Mouse (Mus musculus) liver, embryonic 12.5 days (tissue): ENCODE results near the gene Pheta2. TPM values are rescaled to one million over a fixed set of nuclear protein-coding genes. Genes with fewer than 3 reads are reported as not detected.

Experiments used
- ATAC-seq: fragments of 200-750 bp; cut with Nextera tagmentation; 2 replicates; pipeline ENCODE4 v1.8.0; 2017; ENCODE audit warnings: moderate number of reproducible peaks, mild to moderate bottlenecking, moderate library complexity
- H3K27ac ChIP-seq: fragments of 300-500 bp; sonication (generic); 2 replicates; pipeline ENCODE4 v1.5.1; 2016; ENCODE audit warnings: mild to moderate bottlenecking
- H3K27me3 ChIP-seq: fragments of 300-500 bp; sonication (generic); replicated peaks from 2 replicates; pipeline ENCODE4 v1.6.1; 2016; ENCODE audit warnings: mild to moderate bottlenecking, moderate library complexity
- H3K36me3 ChIP-seq: fragments of 300-500 bp; sonication (generic); 2 replicates; pipeline ENCODE4 v1.6.1; 2016; ENCODE audit warnings: mild to moderate bottlenecking, moderate library complexity
- H3K4me1 ChIP-seq: fragments of 300-500 bp; sonication (generic); 2 replicates; pipeline ENCODE4 v1.6.1; 2016
- H3K4me2 ChIP-seq: fragments of 300-500 bp; sonication (generic); 2 replicates; pipeline ENCODE4 v1.6.1; 2016; ENCODE audit warnings: mild to moderate bottlenecking, moderate library complexity
- H3K4me3 ChIP-seq: fragments of 300-500 bp; sonication (generic); 2 replicates; pipeline ENCODE4 v1.5.1; 2016; ENCODE audit warnings: mild to moderate bottlenecking, moderate library complexity
- H3K9ac ChIP-seq: fragments of 300-500 bp; sonication (generic); 2 replicates; pipeline ENCODE4 v1.6.1; 2016; ENCODE audit warnings: mild to moderate bottlenecking, moderate library complexity
- H3K9me3 ChIP-seq: fragments of 300-500 bp; sonication (generic); replicated peaks from 2 replicates; pipeline ENCODE4 v1.6.1; 2016; ENCODE audit warnings: mild to moderate bottlenecking, moderate library complexity
- WGBS: fragments of 180-500 bp; shearing (Covaris S2); methylation state at CpG from one replicate; pipeline ENCODE4 v1.1.7; 2016; ENCODE audit not compliant: insufficient replicate concordance; 5-methylcytosine and 5-hydroxymethylcytosine counted together
- polyA plus RNA-seq: library from polyadenylated mRNA; unstranded; fragments of >200 nt; fragmentation: Nextera tagmentation; extraction: Ambion mirVana; gene quantifications from 2 replicates; pipeline ENCODE4 v1.2.1, GENCODE M21; 2016

The Pheta2 gene
- polyA plus RNA-seq, 1 experiment from 2014 or later = 39.1 TPM

DNA sequence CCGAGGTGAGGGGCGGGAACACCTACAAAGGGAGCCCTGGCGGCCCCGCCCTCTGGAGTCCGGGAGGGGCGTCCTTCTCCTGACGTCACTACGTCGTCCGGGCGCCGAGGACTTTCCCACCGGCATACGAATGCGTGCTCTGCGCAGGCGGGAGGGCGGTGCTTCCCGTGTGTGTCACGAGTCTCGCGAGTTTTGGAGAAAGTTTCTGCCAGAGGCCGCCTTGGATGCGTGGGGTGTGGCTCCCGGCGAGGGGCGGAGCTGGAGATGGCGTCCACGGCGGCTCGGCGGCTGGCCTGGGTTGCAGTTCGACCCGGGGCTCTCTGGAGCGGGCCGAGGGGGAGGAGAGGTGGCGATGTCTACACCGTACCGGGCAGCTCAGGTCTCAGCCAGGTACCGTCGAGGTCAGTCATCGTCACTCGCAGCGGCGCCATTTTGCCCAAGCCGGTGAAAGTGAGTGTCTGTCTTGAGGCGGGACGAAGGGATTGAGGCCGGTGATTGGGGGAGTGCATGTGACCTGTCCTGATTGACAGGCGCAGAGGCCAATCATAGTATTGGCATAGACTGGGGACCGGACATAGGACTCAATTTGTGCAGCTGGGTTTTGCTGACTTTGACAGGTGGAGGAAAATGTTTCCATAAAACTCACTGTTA is 7.2 kb downstream of the Pheta2 start:
- peak overlapping the region; percentile 76 for H3K9ac ChIP-seq

DNA sequence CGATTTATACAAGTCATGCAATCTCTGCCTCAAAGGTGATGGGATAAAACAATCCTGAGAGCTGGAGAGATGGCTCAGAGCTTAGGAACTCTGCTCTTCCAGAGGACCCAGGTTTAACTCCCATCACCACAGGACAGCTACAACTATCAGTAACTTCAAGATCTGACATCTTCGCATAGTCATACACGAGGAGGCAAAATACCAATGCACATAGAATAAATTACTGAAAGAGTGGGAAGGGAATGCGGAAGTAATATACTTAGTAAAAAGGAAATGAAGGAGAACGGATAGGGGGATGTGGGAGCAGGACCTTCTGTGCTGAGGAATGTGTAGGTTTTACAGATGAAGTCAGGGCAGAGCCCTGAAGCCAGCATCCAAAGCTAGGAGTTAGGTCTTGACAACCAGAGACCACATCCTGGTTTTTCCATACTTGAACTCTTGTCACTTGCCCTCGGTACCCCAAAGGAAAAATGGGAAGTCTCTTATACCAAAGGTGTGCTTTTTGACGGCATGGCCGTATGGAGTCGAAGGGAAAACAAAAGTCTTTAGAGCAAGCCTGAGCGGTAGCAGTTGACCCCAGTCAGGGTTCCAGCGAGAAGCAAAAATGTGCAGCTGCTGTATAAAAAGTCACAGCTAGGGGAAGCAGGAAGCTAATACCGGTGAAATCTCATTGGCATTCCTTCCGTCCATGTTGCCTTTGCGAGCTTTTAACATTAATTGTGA is 8.0 kb downstream of the Pheta2 start:
- 32% methylated on average over 14 of the region's 14 CpGs for WGBS
- peak overlapping the region; percentile 78 for H3K4me3 ChIP-seq
- H3K27me3 ChIP-seq = no peaks in the 10 kb centered on the region
- peak overlapping the region; percentile 94 for H3K4me2 ChIP-seq
- peak overlapping the region; percentile 76 for H3K9ac ChIP-seq
- H3K36me3 ChIP-seq = peaks cover 67% of the 10 kb centered on the region
- peaks cover 85% of the 10 kb centered on the region for H3K4me1 ChIP-seq
- no peak for ATAC-seq
- no peaks in the 10 kb centered on the region for H3K9me3 ChIP-seq
- H3K27ac ChIP-seq = peak overlapping the region; percentile 91

More for the DNA sequence above, 7.2 kb downstream of the Pheta2 start:
- Histone ChIP-seq H3K4me3 (peak overlapping the region; percentile 78), H3K4me1 (peaks cover 78% of the 10 kb centered on the region), H3K36me3 (peaks cover 64% of the 10 kb centered on the region), H3K27me3 (no peaks in the 10 kb centered on the region), H3K9me3 (no peaks in the 10 kb centered on the region), H3K27ac (peak overlapping the region; percentile 91), H3K4me2 (peak overlapping the region; percentile 94)
- ATAC-seq = peak; percentile 86
- WGBS = under 1% methylated on average over 51 of the region's 51 CpGs

DNA sequence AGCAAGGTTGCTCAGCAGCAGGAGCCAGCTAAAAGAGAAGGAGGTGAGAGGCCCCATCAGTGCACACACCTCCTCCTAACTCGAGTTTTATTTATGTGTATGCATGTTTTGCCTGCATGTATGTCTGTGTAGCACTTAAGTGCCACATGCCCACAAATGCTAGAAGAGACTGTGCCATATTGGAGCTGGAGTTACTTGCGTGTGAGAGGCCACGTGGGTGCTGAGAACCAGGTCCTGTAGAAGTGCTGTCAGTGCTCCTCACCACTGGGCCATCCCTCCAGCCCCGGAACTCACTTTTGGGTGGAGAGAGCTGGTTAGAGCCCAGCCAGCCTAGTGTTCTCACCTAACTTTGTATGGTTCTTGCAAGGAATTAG is 8.5 kb downstream of the Pheta2 start:
- ATAC-seq = no peak
- Histone ChIP-seq H3K27ac (peak overlapping the region; percentile 91), H3K27me3 (no peaks in the 10 kb centered on the region), H3K36me3 (peaks cover 70% of the 10 kb centered on the region), H3K9ac (peak overlapping the region; percentile 76), H3K4me3 (peak overlapping the region; percentile 78), H3K9me3 (no peaks in the 10 kb centered on the region), H3K4me2 (peak overlapping the region; percentile 94), H3K4me1 (peaks cover 88% of the 10 kb centered on the region)
- 61% methylated on average over 4 of the region's 4 CpGs for WGBS

DNA sequence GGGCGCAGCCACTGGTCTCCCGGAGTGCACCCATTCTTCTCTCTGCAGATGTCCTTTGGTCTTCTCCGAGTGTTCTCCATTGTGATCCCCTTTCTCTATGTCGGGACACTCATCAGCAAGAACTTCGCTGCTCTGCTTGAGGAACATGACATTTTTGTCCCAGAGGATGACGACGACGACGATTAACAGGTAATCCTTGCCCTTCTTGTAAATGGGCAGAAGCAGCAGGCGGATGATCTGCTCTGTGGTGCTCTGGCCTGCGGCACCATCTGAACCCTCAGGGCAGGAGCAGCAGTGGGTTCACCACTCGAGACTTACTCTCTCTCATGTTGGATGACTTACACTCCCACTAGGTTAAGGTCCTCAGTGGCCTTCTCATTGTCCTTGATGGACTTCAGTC is 9.1 kb downstream of the Pheta2 start:
- Histone ChIP-seq H3K36me3 (peaks cover 70% of the 10 kb centered on the region), H3K9ac (0 out of 2 replicates have a peak overlapping the region, but pooled peaks have one; percentile 15), H3K9me3 (no peaks in the 10 kb centered on the region), H3K27ac (peak overlapping the region; percentile 91), H3K4me2 (peak overlapping the region; percentile 94), H3K4me3 (0 out of 2 replicates have a peak overlapping the region, but pooled peaks have one; percentile 78), H3K27me3 (no peaks in the 10 kb centered on the region), H3K4me1 (peaks cover 88% of the 10 kb centered on the region)
- no peak for ATAC-seq
- WGBS = 91% methylated on average over 12 of the region's 12 CpGs

DNA sequence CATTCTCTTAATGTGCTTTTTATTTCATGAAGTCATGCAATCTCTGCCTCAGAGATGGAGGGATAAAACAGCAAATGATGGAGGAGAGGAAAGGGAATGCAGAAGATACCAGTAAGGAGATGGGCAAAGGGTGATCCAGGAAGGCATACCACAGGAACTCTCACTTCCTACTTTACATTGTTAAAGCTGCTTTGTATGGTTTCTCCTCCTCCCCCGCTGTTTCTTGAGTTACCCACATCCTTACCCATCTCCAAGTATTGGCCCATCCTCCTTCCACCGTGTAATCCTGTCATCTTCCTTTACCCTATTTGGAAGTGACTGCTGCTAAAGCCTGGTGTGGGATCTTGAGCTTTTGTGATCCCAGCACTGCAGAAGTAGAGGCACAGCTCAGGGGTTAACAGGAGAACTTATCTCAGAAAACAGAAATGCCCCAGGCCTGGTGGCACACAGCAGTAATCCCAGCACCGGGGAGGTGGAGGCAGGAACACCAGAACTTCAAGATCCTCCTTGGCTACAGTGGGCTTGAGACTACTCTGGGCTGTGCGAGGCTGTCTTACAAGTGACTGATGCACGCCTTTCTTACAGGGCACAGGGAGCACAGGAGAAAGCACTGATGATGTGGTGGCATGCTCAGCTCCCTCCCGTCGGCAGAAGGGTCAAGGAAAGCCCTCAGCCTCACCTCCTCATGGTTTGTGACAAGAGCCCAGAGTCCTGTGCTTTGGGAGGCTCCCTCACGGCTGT is 9.7 kb downstream of the Pheta2 start:
- H3K36me3 ChIP-seq = peaks cover 65% of the 10 kb centered on the region
- peak overlapping the region; percentile 94 for H3K4me2 ChIP-seq
- peaks cover 88% of the 10 kb centered on the region for H3K4me1 ChIP-seq
- no peaks in the 10 kb centered on the region for H3K27me3 ChIP-seq
- WGBS = 64% methylated on average over 8 of the region's 8 CpGs
- no peaks in the 10 kb centered on the region for H3K9me3 ChIP-seq
- ATAC-seq = no peak
- H3K9ac ChIP-seq = 0 out of 2 replicates have a peak overlapping the region, but pooled peaks have one; percentile 30
- H3K4me3 ChIP-seq = no peak overlapping the region
- H3K27ac ChIP-seq = peak overlapping the region; percentile 75

DNA sequence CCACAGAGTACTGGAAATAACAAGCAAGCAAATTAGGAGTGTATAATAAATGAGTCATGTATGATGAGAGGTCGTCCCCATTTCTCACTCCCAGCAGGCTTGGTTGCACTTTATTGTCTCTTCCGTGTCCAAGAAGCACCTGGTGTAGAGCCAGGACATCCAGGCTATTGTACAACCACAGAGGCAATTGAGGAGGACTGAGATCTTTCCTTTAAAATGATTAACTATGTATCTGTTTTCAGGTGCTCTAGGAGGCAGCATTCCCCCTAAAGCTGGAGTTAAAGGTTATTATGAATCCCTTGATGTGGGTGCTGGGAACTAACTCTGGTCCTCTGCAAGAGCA is 10.2 kb downstream of the Pheta2 start:
- 0 out of 2 replicates have a peak overlapping the region, but pooled peaks have one; percentile 94 for H3K4me2 ChIP-seq
- whole genome bisulfite sequencing = 89% methylated on average over 2 of the region's 2 CpGs

DNA sequence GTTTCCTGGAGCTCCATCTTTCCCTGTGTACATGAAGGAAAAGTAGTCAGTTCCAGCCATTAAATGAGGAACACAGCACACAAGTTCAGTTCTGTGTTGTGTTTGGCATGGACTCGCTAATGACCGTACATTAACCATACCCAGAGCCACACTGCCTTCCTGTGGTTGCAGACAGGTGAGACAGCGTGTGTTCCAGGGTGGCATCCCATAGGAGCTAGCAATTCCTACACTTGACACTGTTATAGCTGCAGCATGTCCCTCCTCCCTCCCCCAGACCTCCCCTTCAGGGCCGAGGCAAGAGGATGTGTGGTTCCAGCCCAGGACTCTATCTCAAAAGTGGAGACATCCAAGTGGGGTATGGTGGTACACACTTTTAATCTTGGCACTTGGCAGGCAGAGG is 11.6 kb downstream of the Pheta2 start:
- Histone ChIP-seq H3K4me2 (0 out of 2 replicates have a peak overlapping the region, but pooled peaks have one; percentile 84), H3K27ac (peak overlapping the region; percentile 94), H3K4me1 (peaks cover 76% of the 10 kb centered on the region), H3K9me3 (no peaks in the 10 kb centered on the region), H3K27me3 (no peaks in the 10 kb centered on the region), H3K9ac (no peak overlapping the region), H3K4me3 (no peak overlapping the region), H3K36me3 (peaks cover 46% of the 10 kb centered on the region)
- 73% methylated on average over 4 of the region's 4 CpGs for WGBS
- no peak for ATAC-seq

More for the DNA sequence above, 10.2 kb downstream of the Pheta2 start:
- no peak overlapping the region for H3K4me3 ChIP-seq
- no peaks in the 10 kb centered on the region for H3K9me3 ChIP-seq
- H3K27ac ChIP-seq = peak overlapping the region; percentile 75
- H3K27me3 ChIP-seq = no peaks in the 10 kb centered on the region
- H3K4me1 ChIP-seq = peaks cover 82% of the 10 kb centered on the region
- H3K9ac ChIP-seq = 0 out of 2 replicates have a peak overlapping the region, but pooled peaks have one; percentile 30
- no peak for ATAC-seq
- peaks cover 60% of the 10 kb centered on the region for H3K36me3 ChIP-seq

DNA sequence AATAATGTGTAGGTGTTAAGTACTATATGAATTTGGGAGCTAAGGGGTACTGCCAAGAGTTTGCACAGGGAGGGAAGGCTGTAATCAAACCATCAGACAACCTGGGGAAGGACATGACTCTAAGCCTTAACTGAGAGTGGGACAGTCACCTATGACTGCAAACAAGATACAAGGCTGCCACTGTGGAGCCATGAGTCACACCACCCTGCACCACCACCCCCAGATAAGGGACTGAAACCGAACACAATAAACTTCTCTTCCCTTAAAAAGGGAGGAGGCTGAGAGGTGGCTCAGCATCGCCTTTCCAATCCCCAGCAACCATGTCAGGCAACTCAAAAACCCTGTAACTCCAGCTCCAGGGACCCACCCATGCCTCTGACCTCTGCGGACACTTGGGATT is 12.7 kb downstream of the Pheta2 start:
- Histone ChIP-seq H3K9me3 (no peaks in the 10 kb centered on the region), H3K9ac (peak overlapping the region; percentile 99), H3K27ac (peak overlapping the region; percentile 94), H3K4me1 (peaks cover 75% of the 10 kb centered on the region), H3K27me3 (no peaks in the 10 kb centered on the region), H3K4me3 (peak overlapping the region; percentile 96), H3K36me3 (peaks cover 45% of the 10 kb centered on the region), H3K4me2 (peak overlapping the region; percentile 84)
- ATAC-seq = peak; percentile 41
- 33% methylated on average over 3 of the region's 3 CpGs for WGBS

DNA sequence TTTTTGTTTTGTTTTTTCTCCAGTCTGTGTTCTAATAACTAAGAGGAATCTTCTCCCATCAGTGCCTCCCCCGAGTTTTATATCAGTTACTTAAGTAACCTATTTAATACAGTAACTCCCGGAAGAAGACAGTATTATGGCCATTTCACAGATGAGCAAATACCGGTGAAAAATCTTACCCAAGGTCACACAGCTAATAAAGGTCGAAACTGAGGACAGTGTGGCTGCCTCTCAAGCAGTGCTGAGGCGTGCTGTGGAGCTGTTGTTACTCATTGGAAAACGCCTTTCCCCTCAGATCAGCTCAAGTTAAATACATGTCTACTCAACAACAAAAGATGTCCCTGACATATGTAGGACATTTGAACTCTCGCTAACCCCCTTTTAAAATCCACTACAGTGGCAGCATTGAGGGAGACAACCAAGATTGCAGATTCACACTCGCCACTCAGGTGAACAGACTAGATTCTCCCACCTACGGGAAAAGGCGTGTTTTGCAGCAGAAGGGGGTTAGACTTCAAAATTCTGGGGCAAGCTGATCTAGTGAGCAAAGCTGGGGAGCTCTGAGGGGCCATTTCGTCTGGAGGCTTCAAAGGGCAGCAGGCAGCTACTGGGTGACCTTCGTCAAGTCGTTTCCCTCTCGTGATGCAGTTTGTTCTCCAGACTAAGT is 14.5 kb downstream of the Pheta2 start:
- H3K27me3 ChIP-seq = no peaks in the 10 kb centered on the region
- H3K9ac ChIP-seq = peak overlapping the region; percentile 99
- ATAC-seq = no peak
- H3K27ac ChIP-seq = peak overlapping the region; percentile 94
- no peaks in the 10 kb centered on the region for H3K9me3 ChIP-seq
- peaks cover 58% of the 10 kb centered on the region for H3K4me1 ChIP-seq
- peak overlapping the region; percentile 96 for H3K4me3 ChIP-seq
- peaks cover 33% of the 10 kb centered on the region for H3K36me3 ChIP-seq
- 16% methylated on average over 14 of the region's 14 CpGs for WGBS
- peak overlapping the region; percentile 84 for H3K4me2 ChIP-seq

DNA sequence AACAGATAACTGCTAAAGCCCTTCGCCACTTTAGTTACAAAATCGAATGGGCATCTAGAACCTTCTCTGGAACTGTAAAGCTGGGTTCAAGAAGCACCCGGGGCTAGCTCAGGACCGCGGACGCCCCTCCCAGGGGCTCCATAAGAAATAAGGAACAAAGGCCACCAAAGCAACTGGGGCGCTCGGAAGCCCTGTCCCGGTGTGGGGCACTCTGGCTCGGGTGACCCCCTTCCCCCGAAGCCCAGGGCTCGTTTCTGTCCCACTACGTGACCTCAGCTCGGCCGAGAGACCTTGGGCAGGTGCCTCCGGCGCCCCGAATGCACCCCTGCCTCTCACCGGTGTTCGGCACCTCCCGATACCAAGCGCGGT is 15.0 kb downstream of the Pheta2 start:
- Histone ChIP-seq H3K27me3 (no peaks in the 10 kb centered on the region), H3K27ac (peak overlapping the region; percentile 94), H3K36me3 (peaks cover 28% of the 10 kb centered on the region), H3K4me1 (peaks cover 58% of the 10 kb centered on the region), H3K9me3 (no peaks in the 10 kb centered on the region), H3K4me2 (peak overlapping the region; percentile 84), H3K9ac (peak overlapping the region; percentile 99), H3K4me3 (peak overlapping the region; percentile 96)
- WGBS = under 1% methylated on average over 23 of the region's 23 CpGs
- peak; percentile 16 for ATAC-seq

DNA sequence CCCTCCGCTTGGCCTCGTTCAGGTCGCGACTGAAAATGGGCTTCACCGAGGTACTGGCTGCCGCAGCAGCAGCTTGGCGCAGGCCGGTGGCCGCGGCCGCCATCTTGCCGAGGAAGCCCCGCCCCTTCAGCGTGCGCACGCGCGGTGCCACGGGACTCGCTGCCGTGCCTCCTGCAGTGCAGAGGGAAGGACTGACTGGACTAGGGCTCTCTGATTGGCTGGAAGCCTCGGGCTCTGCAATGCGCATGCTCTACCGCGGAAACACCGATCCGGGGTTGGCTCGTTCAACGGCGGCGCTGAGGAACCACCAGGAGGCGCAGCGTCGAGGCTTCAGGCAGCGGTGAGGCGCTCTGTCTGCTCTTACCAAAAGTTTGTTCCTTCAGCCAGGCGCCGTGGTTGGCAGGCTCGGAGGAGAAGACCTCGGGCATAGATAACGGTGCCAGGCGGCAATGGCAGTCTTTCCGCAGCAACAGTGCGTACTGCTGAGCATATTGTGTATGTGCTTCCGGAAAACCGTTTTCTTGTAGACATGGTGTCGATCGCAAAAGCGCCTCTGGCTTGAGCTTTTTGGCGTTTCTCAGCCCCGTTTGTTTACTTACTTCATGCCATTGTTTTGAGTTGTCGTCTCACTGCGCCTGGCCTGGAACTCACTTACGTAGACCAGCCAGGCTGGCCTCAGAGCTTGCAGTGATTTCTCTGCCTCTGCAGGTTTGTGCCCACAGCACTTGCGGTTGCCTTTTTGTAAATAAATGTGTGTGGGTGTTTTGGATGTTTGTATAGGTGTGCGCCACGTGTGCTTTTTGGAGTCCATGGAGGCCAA is 15.6 kb downstream of the Pheta2 start, which contains the start of gene Ndufa6:
Ndufa6 (minus strand) TSS at position 197 of the 820 bp plus-strand sequence.
- H3K27ac ChIP-seq = peak within 1 kb of the TSS; percentile 94
- WGBS = 2% methylated on average over 57 of the region's 57 CpGs
- H3K9me3 ChIP-seq = no peaks in the 10 kb centered on the region
- peak within 1 kb of the TSS; percentile 84 for H3K4me2 ChIP-seq
- ATAC-seq = peak; percentile 99
- H3K9ac ChIP-seq = peak within 1 kb of the TSS; percentile 99
- H3K36me3 ChIP-seq = peaks cover 22% of the 10 kb centered on the region
- peak within 1 kb of the TSS; percentile 96 for H3K4me3 ChIP-seq
- H3K27me3 ChIP-seq = no peaks in the 10 kb centered on the region
- H3K4me1 ChIP-seq = peaks cover 58% of the 10 kb centered on the region
